Mouse (Mus musculus) neural tube, embryonic 11.5 days (tissue): ENCODE results near the gene Selenom. TPM values are rescaled to one million over a fixed set of nuclear protein-coding genes. Genes with fewer than 3 reads are reported as not detected.

Source experiments
- ATAC-seq: fragments of 200-750 bp; cut with Nextera tagmentation; 2 replicates; pipeline ENCODE4 v1.8.0; 2017; ENCODE audit warnings: moderate number of reproducible peaks, mild to moderate bottlenecking, moderate TSS enrichment, moderate library complexity; ENCODE audit not compliant: insufficient read depth, low FRiP score, low TSS enrichment
- DNase-seq: peaks from one replicate; pipeline ENCODE4 v3.0.0-alpha.2; 2015; ENCODE audit warnings: low spot score
- H3K27ac ChIP-seq: fragments of 300-500 bp; sonication (generic); 2 replicates; pipeline ENCODE4 v1.5.1; 2014; ENCODE audit warnings: low read depth, mild to moderate bottlenecking, low read length
- H3K27me3 ChIP-seq: fragments of 300-500 bp; sonication (generic); 2 replicates; pipeline ENCODE4 v1.6.1; 2014; ENCODE audit warnings: mild to moderate bottlenecking, low read length, mixed read lengths; ENCODE audit not compliant: control insufficient read depth, insufficient read depth
- H3K36me3 ChIP-seq: fragments of 300-500 bp; sonication (generic); 2 replicates; pipeline ENCODE4 v1.6.1; 2014; ENCODE audit warnings: mild to moderate bottlenecking, low read length, moderate library complexity, mixed read lengths; ENCODE audit not compliant: control insufficient read depth, insufficient read depth
- H3K4me1 ChIP-seq: fragments of 300-500 bp; sonication (generic); 2 replicates; pipeline ENCODE4 v1.6.1; 2014; ENCODE audit warnings: low read length, mixed read lengths; ENCODE audit not compliant: control insufficient read depth, insufficient read depth
- H3K4me2 ChIP-seq: fragments of 300-500 bp; sonication (generic); 2 replicates; pipeline ENCODE4 v1.6.1; 2014; ENCODE audit warnings: low read depth, mild to moderate bottlenecking, moderate library complexity
- H3K4me3 ChIP-seq: fragments of 300-500 bp; sonication (generic); 2 replicates; pipeline ENCODE4 v1.5.1; 2014; ENCODE audit warnings: low read depth, low read length
- H3K9ac ChIP-seq: fragments of 300-500 bp; sonication (generic); 2 replicates; pipeline ENCODE4 v1.6.1; 2014; ENCODE audit warnings: mild to moderate bottlenecking, low read length
- H3K9me3 ChIP-seq: fragments of 300-500 bp; sonication (generic); 2 replicates; pipeline ENCODE4 v1.6.1; 2016; ENCODE audit warnings: low read length; ENCODE audit not compliant: control insufficient read depth
- WGBS: fragments of 180-500 bp; shearing (Covaris S2); extraction: QIAGEN DNeasy Blood & Tissue Kit; methylation state at CpG from one replicate; pipeline ENCODE4 v1.1.7; 2014; 5-methylcytosine and 5-hydroxymethylcytosine counted together
- polyA plus RNA-seq: library from polyadenylated mRNA; unstranded; fragments of >200 nt; fragmentation: Nextera tagmentation; extraction: Ambion mirVana; gene quantifications from 2 replicates; pipeline ENCODE4 v1.2.1, GENCODE M21; 2014

Selenom gene
- polyA plus RNA-seq, 1 experiment from 2014 or later = 57.7 TPM

GRCm38 (mm10) chr11:3508226-3508625, 6.3 kb upstream of the Selenom start:
- Histone ChIP-seq H3K9ac (no peak overlapping the region), H3K4me2 (no peak overlapping the region), H3K27ac (no peak overlapping the region), H3K4me1 (no peaks in the 10 kb centered on the region), H3K4me3 (no peak overlapping the region), H3K27me3 (no peaks in the 10 kb centered on the region), H3K36me3 (no peaks in the 10 kb centered on the region), H3K9me3 (no peaks in the 10 kb centered on the region)
- DNase-seq (no peak), ATAC-seq (no peak)
- WGBS = 55% methylated on average over 7 of the region's 7 CpGs

- no peak overlapping the region for H3K4me3 ChIP-seq
- 76% methylated on average over 8 of the region's 8 CpGs for WGBS
- H3K27me3 ChIP-seq = no peaks in the 10 kb centered on the region
- H3K9me3 ChIP-seq = no peaks in the 10 kb centered on the region
- H3K9ac ChIP-seq = no peak overlapping the region
- no peaks in the 10 kb centered on the region for H3K36me3 ChIP-seq
- ATAC-seq (no peak), DNase-seq (no peak)
- no peak overlapping the region for H3K27ac ChIP-seq
- no peak overlapping the region for H3K4me2 ChIP-seq
- peaks cover 3% of the 10 kb centered on the region; the same call in 1 of the 2 replicates for H3K4me1 ChIP-seq
Measured at GRCm38 (mm10) chr11:3509181-3510085, 5.1 kb upstream of the Selenom start.

- ATAC-seq = no peak
- H3K4me3 ChIP-seq = no peak overlapping the region
- no peaks in the 10 kb centered on the region for H3K36me3 ChIP-seq
- no peak overlapping the region for H3K27ac ChIP-seq
- H3K9me3 ChIP-seq = no peaks in the 10 kb centered on the region
- H3K27me3 ChIP-seq = peaks cover under 1% of the 10 kb centered on the region; the same call in 1 of the 2 replicates
- no peak overlapping the region for H3K4me2 ChIP-seq
- peaks cover 3% of the 10 kb centered on the region; the same call in 1 of the 2 replicates for H3K4me1 ChIP-seq
- WGBS = 83% methylated on average over 2 of the region's 2 CpGs
- no peak overlapping the region for H3K9ac ChIP-seq
- no peak for DNase-seq
Measured at GRCm38 (mm10) chr11:3510321-3510720, 4.2 kb upstream of the Selenom start.

- Histone ChIP-seq H3K9ac (no peak overlapping the region), H3K36me3 (no peaks in the 10 kb centered on the region), H3K27me3 (peaks cover 15% of the 10 kb centered on the region), H3K4me3 (no peak overlapping the region), H3K4me2 (no peak overlapping the region), H3K27ac (no peak overlapping the region), H3K4me1 (peaks cover 6% of the 10 kb centered on the region), H3K9me3 (no peaks in the 10 kb centered on the region)
- no peak for ATAC-seq
- DNase-seq = no peak
- 86% methylated on average over 6 of the region's 6 CpGs for WGBS
Measured at GRCm38 (mm10) chr11:3513291-3513690, 1.2 kb upstream of the Selenom start.

GRCm38 (mm10) chr11:3515216-3515615, 732 bp downstream of the Selenom start:
- 9% methylated on average over 4 of the region's 4 CpGs for WGBS
- ATAC-seq (no peak), DNase-seq (no peak)
- H3K4me2 ChIP-seq = peak overlapping the region; percentile 57
- H3K4me3 ChIP-seq = peak overlapping the region; percentile 46
- H3K9me3 ChIP-seq = no peaks in the 10 kb centered on the region
- no peaks in the 10 kb centered on the region for H3K36me3 ChIP-seq
- no peak overlapping the region for H3K27ac ChIP-seq
- H3K9ac ChIP-seq = peak overlapping the region; percentile 54; the same call in 1 of the 2 replicates
- peaks cover 6% of the 10 kb centered on the region for H3K4me1 ChIP-seq
- H3K27me3 ChIP-seq = peaks cover 15% of the 10 kb centered on the region

- Histone ChIP-seq H3K36me3 (no peaks in the 10 kb centered on the region), H3K4me2 (peak overlapping the region; percentile 57), H3K9me3 (no peaks in the 10 kb centered on the region), H3K27me3 (peaks cover 15% of the 10 kb centered on the region), H3K27ac (no peak overlapping the region), H3K9ac (no peak overlapping the region), H3K4me3 (no peak overlapping the region), H3K4me1 (peaks cover 6% of the 10 kb centered on the region)
- DNase-seq (no peak), ATAC-seq (no peak)
- 72% methylated on average over 4 of the region's 4 CpGs for WGBS
Measured at GRCm38 (mm10) chr11:3515637-3516036, 1.2 kb downstream of the Selenom start.

- ATAC-seq = no peak
- Histone ChIP-seq H3K4me2 (no peak overlapping the region), H3K27me3 (peaks cover 15% of the 10 kb centered on the region), H3K9me3 (no peaks in the 10 kb centered on the region), H3K27ac (no peak overlapping the region), H3K36me3 (no peaks in the 10 kb centered on the region), H3K9ac (no peak overlapping the region), H3K4me1 (peaks cover 6% of the 10 kb centered on the region), H3K4me3 (no peak overlapping the region)
- DNase-seq = no peak
- WGBS = 84% methylated on average over 5 of the region's 5 CpGs
Measured at GRCm38 (mm10) chr11:3516121-3516520, 1.6 kb downstream of the Selenom start.

GRCm38 (mm10) chr11:3516859-3517845, 2.7 kb downstream of the Selenom start:
- no peaks in the 10 kb centered on the region; the same call in 1 of the 2 replicates for H3K36me3 ChIP-seq
- H3K4me1 ChIP-seq = peaks cover 6% of the 10 kb centered on the region
- DNase-seq = peak; percentile 53
- no peaks in the 10 kb centered on the region for H3K9me3 ChIP-seq
- H3K27me3 ChIP-seq = peaks cover 15% of the 10 kb centered on the region
- peak overlapping the region; percentile 47 for H3K4me2 ChIP-seq
- H3K4me3 ChIP-seq = peak overlapping the region; percentile 19
- H3K27ac ChIP-seq = no peak overlapping the region
- WGBS = 2% methylated on average over 50 of the region's 50 CpGs
- peak overlapping the region; percentile 8; the same call in 1 of the 2 replicates for H3K9ac ChIP-seq
- peak; percentile 38; the same call in 1 of the 2 replicates for ATAC-seq
